Comparison of ENCODE assay signal across 24 mouse cellular contexts in genomic region chr4:48643801-48644200, GRCm38 (mm10). TPM values are rescaled to one million over a fixed set of nuclear protein-coding genes. Genes with fewer than 3 reads are reported as not detected.
DNase-seq lines count a peak whose midpoint lies in the region; ATAC-seq lines count a peak whose summit lies in the region.
"Had no signal": no experiment of that assay in that cellular context is flagged by ENCODE, and none has a peak within 500 bp of the region (broad histone marks: within the 10 kb centered on the region; RNA-seq: fewer than 3 reads in every experiment).

No protein-coding gene starts in this region.

- ATAC-seq in frontal cortex, adult (ENCODE audit: low TSS enrichment), result peak; percentile 79
- no peak for ATAC-seq in megakaryocyte, adult 5-6 weeks (ENCODE audit: poor library complexity, severe bottlenecking)
- ATAC-seq: forebrain, embryonic 14.5 days; intestine, embryonic 16.5 days; liver, embryonic 12.5 days; liver, postnatal 0 days; midbrain, embryonic 13.5 days had no signal

- no peak for DNase-seq in frontal cortex, postnatal 25 days (ENCODE audit: low spot score in 2 of 2)
- DNase-seq in layer of hippocampus, adult 18-20 months (ENCODE audit: low spot score in 2 of 2), result peak; percentile 25 to 58
- no peak for DNase-seq in layer of hippocampus, postnatal 14 days (ENCODE audit: low spot score in 2 of 2)
- peak; percentile 48 for DNase-seq in right cerebral cortex, adult 18-20 months
- no peak for DNase-seq in right cerebral cortex, postnatal 14 days
- DNase-seq in telencephalon, adult 2 months (ENCODE audit: low read depth, low spot score), result peak; percentile 77
- DNase-seq: adrenal gland, postnatal 25 days; B cell, adult 2 months; cerebellum, postnatal 36 days; embryo, embryonic 11 days; gastrocnemius, postnatal 10 days; heart, postnatal 4 days; kidney, adult 9 months; kidney, postnatal 10 days; liver, postnatal 0 days; lung, postnatal 4 days; thymus, postnatal 14 days had no signal

RNA-seq across cellular contexts. Expression of gene Cavin4, which starts 19.5 kb away (rescaled TPM):
- 1 to 10 TPM; 1.5 to 1.7 TPM for total RNA-seq in layer of hippocampus, adult 18-20 months (2021)
- total RNA-seq in layer of hippocampus, postnatal 14 days (2021), result 1 to 10 TPM; 2.2 to 3.1 TPM
- not detected in 2 replicates for total RNA-seq in megakaryocyte, adult 5-6 weeks (2015)
- not detected in 2 replicates for total RNA-seq in megakaryocyte, adult 5-6 weeks (2017)
- total RNA-seq: megakaryocyte-erythroid progenitor cell, adult 5-6 weeks had no signal

RNA-seq across cellular contexts. Expression of gene Tmeff1, which starts 58.8 kb away (rescaled TPM):
- 100 to 1,000 TPM; 126 to 132 TPM for total RNA-seq in layer of hippocampus, adult 18-20 months (2021)
- total RNA-seq in layer of hippocampus, postnatal 14 days (2021), result 100 to 1,000 TPM; 138 to 147 TPM
- 0.09 and 0.41 TPM in 2 replicates for total RNA-seq in megakaryocyte, adult 5-6 weeks (2015)
- 0.37 and 0.40 TPM in 2 replicates for total RNA-seq in megakaryocyte, adult 5-6 weeks (2017)
- total RNA-seq: megakaryocyte-erythroid progenitor cell, adult 5-6 weeks had no signal

Comparison
In these comparisons a context has a peak if more than half of its experiments do, and no peak if none do; other contexts are left out.
1. DNase-seq: peak in layer of hippocampus, adult 18-20 months (2 of 2), right cerebral cortex, adult 18-20 months (single experiment) and telencephalon, adult 2 months (single experiment); none in frontal cortex, postnatal 25 days (0 of 2), layer of hippocampus, postnatal 14 days (0 of 2) and right cerebral cortex, postnatal 14 days (single experiment).
2. RNA of gene Tmeff1, which starts 58.8 kb away (total RNA-seq): 138 to 147 TPM in layer of hippocampus, postnatal 14 days and 126 to 132 TPM in layer of hippocampus, adult 18-20 months; 0.09 to 0.41 TPM in megakaryocyte, adult 5-6 weeks; every median in the first group is over 10 times any median in the second.